Mouse (Mus musculus) limb, embryonic 13.5 days (tissue): ENCODE data around the gene Mink1. TPM values are rescaled to one million over a fixed set of nuclear protein-coding genes. Genes with fewer than 3 reads are reported as not detected.

Experiments used
- ATAC-seq: fragments of 200-750 bp; cut with Nextera tagmentation; 2 replicates; pipeline ENCODE4 v1.8.0; 2017; ENCODE audit warnings: low read depth, moderate number of reproducible peaks, moderate TSS enrichment; ENCODE audit not compliant: low FRiP score
- H3K27ac ChIP-seq: fragments of 300-500 bp; sonication (generic); 2 replicates; pipeline ENCODE4 v1.5.1; 2015; ENCODE audit warnings: inconsistent platforms, mild to moderate bottlenecking, moderate library complexity
- H3K27me3 ChIP-seq: fragments of 300-500 bp; sonication (generic); 2 replicates; pipeline ENCODE4 v1.6.1; 2015; ENCODE audit warnings: mild to moderate bottlenecking, inconsistent platforms
- H3K36me3 ChIP-seq: fragments of 300-500 bp; sonication (generic); 2 replicates; pipeline ENCODE4 v1.6.1; 2015; ENCODE audit warnings: inconsistent platforms, mild to moderate bottlenecking, moderate library complexity
- H3K4me1 ChIP-seq: fragments of 300-500 bp; sonication (generic); 2 replicates; pipeline ENCODE4 v1.6.1; 2015; ENCODE audit warnings: inconsistent platforms
- H3K4me2 ChIP-seq: fragments of 300-500 bp; sonication (generic); replicated peaks from 2 replicates; pipeline ENCODE4 v1.6.1; 2015; ENCODE audit warnings: inconsistent platforms, mild to moderate bottlenecking, moderate library complexity
- H3K4me3 ChIP-seq: fragments of 300-500 bp; sonication (generic); 2 replicates; pipeline ENCODE4 v1.5.1; 2015; ENCODE audit warnings: moderate library complexity, mild to moderate bottlenecking, inconsistent platforms
- H3K9ac ChIP-seq: fragments of 300-500 bp; sonication (generic); 2 replicates; pipeline ENCODE4 v1.6.1; 2015; ENCODE audit warnings: mild to moderate bottlenecking, inconsistent platforms
- H3K9me3 ChIP-seq: fragments of 300-500 bp; sonication (generic); 2 replicates; pipeline ENCODE4 v1.6.1; 2016; ENCODE audit warnings: inconsistent platforms
- WGBS: fragments of 180-500 bp; shearing (Covaris S2); methylation state at CpG from one replicate; pipeline ENCODE4 v1.1.7; 2015; 5-methylcytosine and 5-hydroxymethylcytosine counted together
- polyA plus RNA-seq: library from polyadenylated mRNA; unstranded; fragments of >200 nt; fragmentation: Nextera tagmentation; extraction: Ambion mirVana; gene quantifications from 2 replicates; pipeline ENCODE4 v1.2.1, GENCODE M21; 2015

The Mink1 gene
- polyA plus RNA-seq, 1 experiment from 2014 or later, result 14.1 TPM

GRCm38 (mm10) chr11:70595638-70596037 is 33.0 kb downstream of the Mink1 start:
- no peak for ATAC-seq
- Histone ChIP-seq H3K27ac (no peak overlapping the region), H3K4me2 (no peak overlapping the region), H3K4me1 (peaks cover 7% of the 10 kb centered on the region; the same call in 1 of the 2 replicates), H3K27me3 (no peaks in the 10 kb centered on the region), H3K36me3 (peaks cover 33% of the 10 kb centered on the region), H3K9ac (no peak overlapping the region; the same call in 1 of the 2 replicates), H3K4me3 (no peak overlapping the region), H3K9me3 (no peaks in the 10 kb centered on the region)
- WGBS, result 70% methylated on average over 2 of the region's 2 CpGs

GRCm38 (mm10) chr11:70596094-70596493 is 33.4 kb downstream of the Mink1 start:
- 61% methylated on average over 4 of the region's 4 CpGs for WGBS
- no peak overlapping the region for H3K4me2 ChIP-seq
- peak overlapping the region; percentile 35; the same call in 1 of the 2 replicates for H3K9ac ChIP-seq
- H3K9me3 ChIP-seq, result no peaks in the 10 kb centered on the region
- H3K4me1 ChIP-seq, result peaks cover 7% of the 10 kb centered on the region; the same call in 1 of the 2 replicates
- no peaks in the 10 kb centered on the region for H3K27me3 ChIP-seq
- H3K27ac ChIP-seq, result no peak overlapping the region
- ATAC-seq, result no peak
- no peak overlapping the region for H3K4me3 ChIP-seq
- peaks cover 33% of the 10 kb centered on the region for H3K36me3 ChIP-seq

- no peak for ATAC-seq
- H3K9me3 ChIP-seq, result no peaks in the 10 kb centered on the region
- no peak overlapping the region for H3K4me2 ChIP-seq
- H3K27me3 ChIP-seq, result no peaks in the 10 kb centered on the region
- H3K27ac ChIP-seq, result no peak overlapping the region
- no peak overlapping the region for H3K4me3 ChIP-seq
- H3K9ac ChIP-seq, result no peak overlapping the region; the same call in 1 of the 2 replicates
- H3K4me1 ChIP-seq, result peaks cover 4% of the 10 kb centered on the region; the same call in 1 of the 2 replicates
- peaks cover 44% of the 10 kb centered on the region for H3K36me3 ChIP-seq
- 89% methylated on average over 6 of the region's 6 CpGs for WGBS
Observed at GRCm38 (mm10) chr11:70597301-70597700, 34.6 kb downstream of the Mink1 start.

GRCm38 (mm10) chr11:70598451-70598953 is 35.8 kb downstream of the Mink1 start:
- Histone ChIP-seq H3K4me1 (peaks cover 4% of the 10 kb centered on the region; the same call in 1 of the 2 replicates), H3K4me2 (no peak overlapping the region), H3K27me3 (no peaks in the 10 kb centered on the region), H3K4me3 (no peak overlapping the region), H3K9me3 (no peaks in the 10 kb centered on the region), H3K36me3 (peaks cover 56% of the 10 kb centered on the region), H3K27ac (no peak overlapping the region), H3K9ac (no peak overlapping the region)
- no peak for ATAC-seq
- WGBS, result 90% methylated on average over 9 of the region's 9 CpGs

GRCm38 (mm10) chr11:70605024-70605566 is 42.4 kb downstream of the Mink1 start:
- no peak overlapping the region for H3K9ac ChIP-seq

GRCm38 (mm10) chr11:70606717-70607116 is 44.0 kb downstream of the Mink1 start:
- no peaks in the 10 kb centered on the region for H3K27me3 ChIP-seq
- 0 out of 2 replicates have a peak overlapping the region, but pooled peaks have one; percentile 4 for H3K4me2 ChIP-seq
- peaks cover 99% of the 10 kb centered on the region for H3K36me3 ChIP-seq
- WGBS, result 67% methylated on average over 12 of the region's 12 CpGs
- H3K4me3 ChIP-seq, result no peak overlapping the region
- H3K9me3 ChIP-seq, result no peaks in the 10 kb centered on the region
- ATAC-seq, result no peak
- no peaks in the 10 kb centered on the region for H3K4me1 ChIP-seq
- H3K9ac ChIP-seq, result no peak overlapping the region
- H3K27ac ChIP-seq, result peak overlapping the region; percentile 10; the same call in 1 of the 2 replicates

More at GRCm38 (mm10) chr11:70605024-70605566, 42.4 kb downstream of the Mink1 start:
- ATAC-seq, result no peak
- H3K4me3 ChIP-seq, result no peak overlapping the region
- no peak overlapping the region for H3K27ac ChIP-seq
- 62% methylated on average over 14 of the region's 14 CpGs for whole genome bisulfite sequencing
- peaks cover 89% of the 10 kb centered on the region for H3K36me3 ChIP-seq
- H3K9me3 ChIP-seq, result no peaks in the 10 kb centered on the region
- no peaks in the 10 kb centered on the region for H3K27me3 ChIP-seq
- H3K4me2 ChIP-seq, result no peak overlapping the region
- no peaks in the 10 kb centered on the region for H3K4me1 ChIP-seq

GRCm38 (mm10) chr11:70607611-70608010 is 44.9 kb downstream of the Mink1 start:
- H3K4me3 ChIP-seq, result no peak overlapping the region
- H3K9me3 ChIP-seq, result no peaks in the 10 kb centered on the region
- no peak overlapping the region for H3K27ac ChIP-seq
- peaks cover 99% of the 10 kb centered on the region for H3K36me3 ChIP-seq
- no peak overlapping the region for H3K9ac ChIP-seq
- 0 out of 2 replicates have a peak overlapping the region, but pooled peaks have one; percentile 4 for H3K4me2 ChIP-seq
- no peak for ATAC-seq
- WGBS, result 91% methylated on average over 9 of the region's 9 CpGs
- H3K4me1 ChIP-seq, result no peaks in the 10 kb centered on the region
- H3K27me3 ChIP-seq, result no peaks in the 10 kb centered on the region

- no peak overlapping the region for H3K4me3 ChIP-seq
- WGBS, result 90% methylated on average over 26 of the region's 26 CpGs
- H3K4me1 ChIP-seq, result no peaks in the 10 kb centered on the region
- H3K36me3 ChIP-seq, result peaks cover 98% of the 10 kb centered on the region
- no peaks in the 10 kb centered on the region for H3K9me3 ChIP-seq
- no peak for ATAC-seq
- no peak overlapping the region for H3K4me2 ChIP-seq
- H3K27ac ChIP-seq, result no peak overlapping the region
- H3K9ac ChIP-seq, result no peak overlapping the region
- H3K27me3 ChIP-seq, result no peaks in the 10 kb centered on the region
Observed at GRCm38 (mm10) chr11:70608381-70609066, 45.8 kb downstream of the Mink1 start.

GRCm38 (mm10) chr11:70610752-70611151 is 48.1 kb downstream of the Mink1 start:
- Histone ChIP-seq H3K27ac (no peak overlapping the region), H3K9me3 (no peaks in the 10 kb centered on the region), H3K27me3 (peaks cover 1% of the 10 kb centered on the region), H3K36me3 (peaks cover 75% of the 10 kb centered on the region), H3K4me1 (peaks cover 15% of the 10 kb centered on the region), H3K4me2 (no peak overlapping the region), H3K4me3 (no peak overlapping the region), H3K9ac (no peak overlapping the region)
- WGBS, result 84% methylated on average over 4 of the region's 4 CpGs
- no peak for ATAC-seq

- Histone ChIP-seq H3K4me3 (no peak overlapping the region), H3K27ac (no peak overlapping the region), H3K4me2 (no peak overlapping the region), H3K36me3 (peaks cover 58% of the 10 kb centered on the region), H3K9me3 (no peaks in the 10 kb centered on the region), H3K9ac (no peak overlapping the region), H3K27me3 (peaks cover 8% of the 10 kb centered on the region), H3K4me1 (peaks cover 17% of the 10 kb centered on the region)
- ATAC-seq, result no peak
- 84% methylated on average over 7 of the region's 7 CpGs for WGBS
Observed at GRCm38 (mm10) chr11:70612505-70612904, 49.8 kb downstream of the Mink1 start.

- H3K9me3 ChIP-seq, result no peaks in the 10 kb centered on the region
- peak overlapping the region; percentile 42 for H3K4me3 ChIP-seq
- peaks cover 8% of the 10 kb centered on the region for H3K27me3 ChIP-seq
- WGBS, result 4% methylated on average over 17 of the region's 17 CpGs
- no peak overlapping the region for H3K27ac ChIP-seq
- H3K36me3 ChIP-seq, result peaks cover 32% of the 10 kb centered on the region
- H3K9ac ChIP-seq, result peak overlapping the region; percentile 64
- H3K4me1 ChIP-seq, result peaks cover 17% of the 10 kb centered on the region
- peak overlapping the region; percentile 70 for H3K4me2 ChIP-seq
- ATAC-seq, result peak; percentile 83; the same call in 1 of the 2 replicates
Observed at GRCm38 (mm10) chr11:70615074-70615473, 52.4 kb downstream of the Mink1 start.

- ATAC-seq, result peak; percentile 37; the same call in 1 of the 2 replicates
- WGBS, result 15% methylated on average over 21 of the region's 21 CpGs
- H3K27me3 ChIP-seq, result peaks cover 8% of the 10 kb centered on the region
Observed at GRCm38 (mm10) chr11:70615516-70616093, 52.9 kb downstream of the Mink1 start, which contains the start of gene 4930544D05Rik. 4930544D05Rik (plus strand) TSS chr11:70615848.

More at GRCm38 (mm10) chr11:70615516-70616093, 52.9 kb downstream of the Mink1 start, which contains the start of gene 4930544D05Rik:
- no peaks in the 10 kb centered on the region for H3K9me3 ChIP-seq
- peak within 1 kb of the TSS; percentile 42 for H3K4me3 ChIP-seq
- H3K4me1 ChIP-seq, result peaks cover 17% of the 10 kb centered on the region
- H3K27ac ChIP-seq, result no peak within 1 kb of the TSS
- H3K9ac ChIP-seq, result peak within 1 kb of the TSS; percentile 64
- H3K4me2 ChIP-seq, result peak within 1 kb of the TSS; percentile 70
- peaks cover 27% of the 10 kb centered on the region for H3K36me3 ChIP-seq
